Mouse (Mus musculus): ENCODE measurements around the gene Arhgap19.

- TF ChIP-seq CTCF (IDR thresholded peaks at IDR 0.05; ENCODE audit: insufficient read depth, low read depth, low read length) (no peak), POLR2A (IDR thresholded peaks at IDR 0.05; ENCODE audit: insufficient read depth, low read depth, low read length) (no peak)
Observed at GRCm38 (mm10) chr19:41791384-41791783, 10.5 kb downstream of the Arhgap19 start.
